Mouse (Mus musculus) right cerebral cortex, postnatal 10 days (tissue): ENCODE results near the gene Amh.
"Not testable (repeated sequence)": the region's sequence is repeated elsewhere in the genome, so short reads cannot be mapped to it uniquely, and the experiment has no call there.

Source experiments
- DNase-seq, 2 experiments: peaks; one replicate each; pipeline ENCODE4 v3.0.0; 2021; ENCODE audit warnings: low spot score in 2 of 2

Amh gene

GRCm38 (mm10) chr10:80807057-80807627, 2.1 kb downstream of the Amh start:
- DNase-seq: peak; percentile 92 to 94

GRCm38 (mm10) chr10:80808099-80808984, 3.3 kb downstream of the Amh start:
- no peak for DNase-seq

GRCm38 (mm10) chr10:80808985-80809632, 4.1 kb downstream of the Amh start:
- DNase-seq: no peak

GRCm38 (mm10) chr10:80810084-80810483, 5.0 kb downstream of the Amh start:
- DNase-seq: no peak

- DNase-seq: no peak
These were observed 7.5 kb downstream of the Amh start for GRCm38 (mm10) chr10:80812391-80813041.

GRCm38 (mm10) chr10:80813366-80813765, 8.3 kb downstream of the Amh start, which contains the start of gene Jsrp1:
Jsrp1 (minus strand) TSS chr10:80813498.
- no peak for DNase-seq

GRCm38 (mm10) chr10:80814800-80815199, 9.8 kb downstream of the Amh start:
- DNase-seq: no peak

GRCm38 (mm10) chr10:80816303-80816702, 11.3 kb downstream of the Amh start:
- DNase-seq: not testable (repeated sequence)

GRCm38 (mm10) chr10:80817164-80817563, 12.1 kb downstream of the Amh start:
- DNase-seq: no peak

- not testable (repeated sequence) for DNase-seq
These were observed 12.9 kb downstream of the Amh start for GRCm38 (mm10) chr10:80817955-80818354.

- no peak for DNase-seq
These were observed 13.7 kb downstream of the Amh start for GRCm38 (mm10) chr10:80818599-80819281.

GRCm38 (mm10) chr10:80819406-80819805, 14.4 kb downstream of the Amh start:
- DNase-seq: no peak

- DNase-seq: no peak
These were observed 16.9 kb downstream of the Amh start for GRCm38 (mm10) chr10:80821991-80822390.

- no peak for DNase-seq
These were observed 17.5 kb downstream of the Amh start for GRCm38 (mm10) chr10:80822528-80822927.

- no peak for DNase-seq
These were observed 18.3 kb downstream of the Amh start for GRCm38 (mm10) chr10:80823316-80823715.

- no peak for DNase-seq
These were observed 19.0 kb downstream of the Amh start for GRCm38 (mm10) chr10:80823847-80824643.

GRCm38 (mm10) chr10:80824827-80825226, 19.8 kb downstream of the Amh start:
- DNase-seq: no peak

- DNase-seq: peak; percentile 99 to 100
These were observed 21.4 kb downstream of the Amh start, which contains the start of gene Oaz1 for GRCm38 (mm10) chr10:80826151-80827062. Oaz1 (plus strand) TSS chr10:80826656.

GRCm38 (mm10) chr10:80827063-80827869, 22.2 kb downstream of the Amh start:
- no peak for DNase-seq
